Mouse (Mus musculus) kidney, postnatal 14 days (tissue): ENCODE measurements around the gene Iqgap1.
"Not testable (repeated sequence)": the region's sequence is repeated elsewhere in the genome, so short reads cannot be mapped to it uniquely, and the experiment has no call there.

Experiments
- DNase-seq: peaks from one replicate; pipeline ENCODE4 v3.0.0; 2022; ENCODE audit warnings: mixed read lengths

Iqgap1 gene

GRCm38 (mm10) chr7:80766072-80766471 is 59.7 kb downstream of the Iqgap1 start:
- DNase-seq: no peak

- peak; percentile 66 for DNase-seq
Observed at GRCm38 (mm10) chr7:80763864-80764437, 61.8 kb downstream of the Iqgap1 start.

GRCm38 (mm10) chr7:80762297-80762696 is 63.5 kb downstream of the Iqgap1 start:
- peak; percentile 56 for DNase-seq

- DNase-seq: no peak
Observed at GRCm38 (mm10) chr7:80754086-80754485, 71.7 kb downstream of the Iqgap1 start.

- peak; percentile 90 for DNase-seq
Observed at GRCm38 (mm10) chr7:80753613-80754012, 72.2 kb downstream of the Iqgap1 start.

GRCm38 (mm10) chr7:80749624-80750023 is 76.2 kb downstream of the Iqgap1 start:
- DNase-seq: no peak

- not testable (repeated sequence) for DNase-seq
Observed at GRCm38 (mm10) chr7:80749109-80749508, 76.7 kb downstream of the Iqgap1 start.

- no peak for DNase-seq
Observed at GRCm38 (mm10) chr7:80747371-80747770, 78.4 kb downstream of the Iqgap1 start.

GRCm38 (mm10) chr7:80746166-80746761 is 79.5 kb downstream of the Iqgap1 start:
- no peak for DNase-seq

- no peak for DNase-seq
Observed at GRCm38 (mm10) chr7:80745746-80746145, 80.0 kb downstream of the Iqgap1 start.

- peak; percentile 52 for DNase-seq
Observed at GRCm38 (mm10) chr7:80745250-80745649, 80.5 kb downstream of the Iqgap1 start.

- no peak for DNase-seq
Observed at GRCm38 (mm10) chr7:80743920-80744630, 81.7 kb downstream of the Iqgap1 start.

- DNase-seq: no peak
Observed at GRCm38 (mm10) chr7:80742671-80743070, 83.1 kb downstream of the Iqgap1 start.

- DNase-seq: peak; percentile 84
Observed at GRCm38 (mm10) chr7:80740954-80741353, 84.8 kb downstream of the Iqgap1 start.

GRCm38 (mm10) chr7:80736199-80736598 is 89.6 kb downstream of the Iqgap1 start:
- DNase-seq: no peak

- DNase-seq: no peak
Observed at GRCm38 (mm10) chr7:80732986-80733385, 92.8 kb downstream of the Iqgap1 start.

GRCm38 (mm10) chr7:80729662-80730061 is 96.1 kb downstream of the Iqgap1 start:
- peak; percentile 70 for DNase-seq

- no peak for DNase-seq
Observed at GRCm38 (mm10) chr7:80721041-80721440, 104.7 kb downstream of the Iqgap1 start.

- DNase-seq: no peak
Observed at GRCm38 (mm10) chr7:80719582-80719981, 106.2 kb downstream of the Iqgap1 start.

- DNase-seq: no peak
Observed at GRCm38 (mm10) chr7:80719038-80719437, 106.7 kb downstream of the Iqgap1 start.

- DNase-seq: no peak
Observed at GRCm38 (mm10) chr7:80718471-80718870, 107.3 kb downstream of the Iqgap1 start.

- DNase-seq: no peak
Observed at GRCm38 (mm10) chr7:80716758-80717157, 109.0 kb downstream of the Iqgap1 start.

- no peak for DNase-seq
Observed at GRCm38 (mm10) chr7:80715306-80715705, 110.5 kb downstream of the Iqgap1 start.

- no peak for DNase-seq
Observed at GRCm38 (mm10) chr7:80711496-80711895, 114.3 kb downstream of the Iqgap1 start.
